Mouse (Mus musculus) cortical plate, adult 2 months (tissue): ENCODE results near the gene Pla2g5. TPM values are rescaled to one million over a fixed set of nuclear protein-coding genes. Genes with fewer than 3 reads are reported as not detected.
"Not testable (repeated sequence)": the region's sequence is repeated elsewhere in the genome, so short reads cannot be mapped to it uniquely, and the experiment has no call there.

ENCODE experiments used
- H3K27ac ChIP-seq: fragments of 200-500 bp; 2 replicates; pipeline ENCODE4 v1.5.1; 2012; ENCODE audit warnings: low read length, control low read depth, inconsistent platforms; ENCODE audit not compliant: insufficient read depth
- H3K4me1 ChIP-seq: fragments of 200-500 bp; 2 replicates; pipeline ENCODE4 v1.6.1; 2011; ENCODE audit warnings: low read length; ENCODE audit not compliant: control insufficient read depth, insufficient read depth
- H3K4me3 ChIP-seq: fragments of 200-500 bp; 2 replicates; pipeline ENCODE4 v1.5.1; 2011; ENCODE audit warnings: mild to moderate bottlenecking, low read length, control low read depth; ENCODE audit not compliant: insufficient read depth
- CTCF ChIP-seq: fragments of 200-500 bp; IDR thresholded peaks from 2 replicates; pipeline ENCODE4 v1.5.1; 2011; ENCODE audit warnings: mild to moderate bottlenecking, control low read depth, low read length; ENCODE audit not compliant: insufficient read depth; ENCODE audit errors: extremely low read depth
- POLR2A ChIP-seq: fragments of 200-500 bp; IDR thresholded peaks from 2 replicates; pipeline ENCODE4 v1.6.1; 2011; ENCODE audit warnings: mild to moderate bottlenecking, low read length, control low read depth; ENCODE audit not compliant: insufficient read depth; ENCODE audit errors: extremely low read depth
- polyA plus RNA-seq: library from polyadenylated mRNA; depleted of rRNA; stranded (reverse); fragments of >200 nt; gene quantifications from 2 replicates; pipeline ENCODE4 v1.2.3, GENCODE M21; 2012

Pla2g5 gene
- polyA plus RNA-seq, 1 experiment: 4.2 TPM

- H3K27ac ChIP-seq: no peak overlapping the region
- no peak overlapping the region for H3K4me3 ChIP-seq
- peaks cover 5% of the 10 kb centered on the region for H3K4me1 ChIP-seq
- no peak for TF ChIP-seq POLR2A
- TF ChIP-seq CTCF: no peak
Measured at GRCm38 (mm10) chr4:138878783-138879182, 15.5 kb upstream of the Pla2g5 start.

GRCm38 (mm10) chr4:138877731-138878130 lies 14.4 kb upstream of the Pla2g5 start, which contains the start of gene Pla2g2e:
Pla2g2e (plus strand) TSS chr4:138877942.
- H3K4me3 ChIP-seq: no peak within 1 kb of the TSS
- H3K4me1 ChIP-seq: no peaks in the 10 kb centered on the region
- no peak within 1 kb of the TSS for H3K27ac ChIP-seq
- TF ChIP-seq CTCF: no peak
- TF ChIP-seq POLR2A: no peak

GRCm38 (mm10) chr4:138875986-138876385 lies 12.7 kb upstream of the Pla2g5 start:
- H3K4me1 ChIP-seq: no peaks in the 10 kb centered on the region
- TF ChIP-seq POLR2A (no peak), CTCF (no peak)
- H3K4me3 ChIP-seq: no peak overlapping the region
- no peak overlapping the region for H3K27ac ChIP-seq

- H3K4me3 ChIP-seq, H3K27ac ChIP-seq, H3K4me1 ChIP-seq: not testable (repeated sequence)
Measured at GRCm38 (mm10) chr4:138875275-138875674, 12.0 kb upstream of the Pla2g5 start.

GRCm38 (mm10) chr4:138873864-138874263 lies 10.6 kb upstream of the Pla2g5 start, which contains the start of gene Gm13030:
Gm13030 (minus strand) TSS chr4:138873964.
- Histone ChIP-seq H3K4me3 (no peak within 1 kb of the TSS), H3K27ac (no peak within 1 kb of the TSS), H3K4me1 (no peaks in the 10 kb centered on the region)
- TF ChIP-seq POLR2A: no peak
- no peak for TF ChIP-seq CTCF

GRCm38 (mm10) chr4:138868666-138869065 lies 5.4 kb upstream of the Pla2g5 start:
- H3K4me1 ChIP-seq: no peaks in the 10 kb centered on the region
- no peak overlapping the region for H3K4me3 ChIP-seq
- TF ChIP-seq CTCF: no peak
- TF ChIP-seq POLR2A: no peak
- H3K27ac ChIP-seq: no peak overlapping the region

- Histone ChIP-seq H3K4me1 (no peaks in the 10 kb centered on the region), H3K27ac (no peak overlapping the region), H3K4me3 (no peak overlapping the region)
- TF ChIP-seq POLR2A: no peak
- TF ChIP-seq CTCF: peak; percentile 86
Measured at GRCm38 (mm10) chr4:138866413-138866812, 3.1 kb upstream of the Pla2g5 start.

GRCm38 (mm10) chr4:138865991-138866390 lies 2.7 kb upstream of the Pla2g5 start:
- Histone ChIP-seq H3K4me1 (no peaks in the 10 kb centered on the region), H3K4me3 (no peak overlapping the region), H3K27ac (no peak overlapping the region)
- no peak for TF ChIP-seq CTCF
- no peak for TF ChIP-seq POLR2A

GRCm38 (mm10) chr4:138865092-138865491 lies 1.8 kb upstream of the Pla2g5 start:
- TF ChIP-seq CTCF: no peak
- TF ChIP-seq POLR2A: no peak
- no peak overlapping the region for H3K27ac ChIP-seq
- no peaks in the 10 kb centered on the region for H3K4me1 ChIP-seq
- no peak overlapping the region for H3K4me3 ChIP-seq

GRCm38 (mm10) chr4:138859728-138860127 lies 3.6 kb downstream of the Pla2g5 start:
- H3K4me1 ChIP-seq: peaks cover 3% of the 10 kb centered on the region; the same call in 1 of the 2 replicates
- no peak overlapping the region for H3K4me3 ChIP-seq
- TF ChIP-seq CTCF: peak; percentile 37; the same call in 1 of the 2 replicates
- TF ChIP-seq POLR2A: no peak
- no peak overlapping the region for H3K27ac ChIP-seq

GRCm38 (mm10) chr4:138859245-138859644 lies 4.0 kb downstream of the Pla2g5 start:
- no peak for TF ChIP-seq POLR2A
- TF ChIP-seq CTCF: peak; percentile 57

More at GRCm38 (mm10) chr4:138859245-138859644, 4.0 kb downstream of the Pla2g5 start:
- no peak overlapping the region for H3K4me3 ChIP-seq
- no peak overlapping the region for H3K27ac ChIP-seq
- peaks cover 3% of the 10 kb centered on the region; the same call in 1 of the 2 replicates for H3K4me1 ChIP-seq
